Mouse (Mus musculus) erythroblast, adult 5-6 weeks (primary cell): ENCODE data around the gene Rps7. TPM values are rescaled to one million over a fixed set of nuclear protein-coding genes. Genes with fewer than 3 reads are reported as not detected.

Source experiments
- ATAC-seq: replicated peaks from 2 replicates; pipeline ENCODE4 v1.8.0; 2016; ENCODE audit warnings: moderate number of reproducible peaks, mild to moderate bottlenecking, moderate TSS enrichment, inconsistent platforms; ENCODE audit not compliant: poor library complexity, low FRiP score, severe bottlenecking
- total RNA-seq, 2 experiments: library from RNA; stranded (forward) in 1 of 2; stranded (reverse) in 1 of 2; fragments of 150-400 nt in 1 of 2; fragments of 200-764, 138-1000 nt in 1 of 2; gene quantifications; 2 replicates each; pipeline versions ENCODE4 v1.2.3 to v1.2.4; 2015 to 2017; ENCODE audit warnings: low replicate concordance in 2 of 2

Rps7 gene
- total RNA-seq, 2 experiments from 2014 or later = 639 to 663 TPM

DNA sequence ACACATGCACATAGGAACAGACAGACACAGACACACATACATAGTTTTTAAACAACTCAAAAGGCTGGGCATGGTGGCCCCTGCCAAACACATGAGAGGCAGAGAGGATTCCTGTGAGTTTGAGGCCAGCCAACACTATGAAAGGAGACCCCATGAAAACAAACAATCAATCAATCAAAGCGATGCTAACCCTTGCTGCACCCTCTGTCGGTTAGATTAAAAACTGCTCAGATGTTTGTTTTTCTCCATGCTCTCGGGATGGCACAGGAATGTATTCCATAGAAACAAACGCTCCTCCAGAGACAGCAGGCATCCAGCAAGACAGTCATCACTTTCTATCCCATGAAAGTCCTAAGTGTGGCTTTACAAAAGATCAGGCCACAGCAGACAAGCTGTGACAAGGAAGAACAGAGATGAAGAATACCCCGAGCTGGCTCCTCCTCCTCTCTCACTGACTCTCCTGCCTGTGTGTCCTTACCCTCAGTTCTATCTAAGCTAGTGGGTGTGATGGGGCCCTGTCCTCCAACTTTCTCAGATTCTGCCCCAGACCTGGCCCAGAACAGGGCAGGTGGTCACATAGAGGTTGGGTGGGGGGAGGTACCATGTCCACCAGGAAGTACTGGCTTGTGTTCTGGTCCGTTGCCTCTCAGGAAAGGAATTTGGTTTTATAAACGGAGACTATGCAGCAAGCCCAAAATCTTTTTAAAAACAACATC is 14.1 kb downstream of the Rps7 start:
- ATAC-seq = no peak

DNA sequence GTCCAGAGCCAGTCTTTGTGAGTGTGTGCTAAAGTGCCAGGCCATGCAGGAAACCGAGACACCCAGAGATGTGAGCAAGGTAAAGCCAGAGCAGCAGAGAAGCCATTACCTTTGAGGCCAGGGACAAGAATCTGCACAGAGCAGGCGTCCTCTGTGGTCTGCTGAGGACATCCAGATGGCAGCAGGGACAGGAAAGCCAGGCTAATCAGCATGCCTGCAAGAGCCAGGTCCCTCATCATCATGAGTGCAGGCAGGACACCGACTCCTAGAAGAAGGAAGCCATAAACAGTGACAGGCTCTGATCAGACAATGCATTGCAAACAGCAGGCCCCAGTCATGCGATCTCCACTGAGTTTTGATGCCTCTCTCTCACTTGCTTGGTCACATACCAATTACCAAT is 18.5 kb downstream of the Rps7 start:
- ATAC-seq = no peak

DNA sequence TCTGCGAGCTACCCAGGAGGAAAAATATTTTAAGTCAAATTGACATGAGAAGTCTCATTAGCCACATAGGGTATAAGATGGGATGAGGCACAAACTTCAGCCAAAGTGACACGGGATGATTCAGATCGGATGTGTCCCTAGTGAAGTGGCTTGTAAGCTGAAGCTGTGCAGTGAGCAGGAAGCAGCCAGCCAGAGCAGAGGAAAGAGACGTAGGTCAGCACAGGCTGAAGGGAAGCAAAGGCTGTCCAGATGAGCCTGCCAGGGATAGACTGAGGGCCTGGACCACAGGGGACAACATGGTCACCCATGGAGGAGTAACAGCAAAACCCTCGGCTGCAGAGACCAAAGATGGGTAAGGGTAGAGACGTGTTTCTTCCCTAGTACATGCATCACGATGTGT is 21.4 kb downstream of the Rps7 start:
- ATAC-seq = no peak

DNA sequence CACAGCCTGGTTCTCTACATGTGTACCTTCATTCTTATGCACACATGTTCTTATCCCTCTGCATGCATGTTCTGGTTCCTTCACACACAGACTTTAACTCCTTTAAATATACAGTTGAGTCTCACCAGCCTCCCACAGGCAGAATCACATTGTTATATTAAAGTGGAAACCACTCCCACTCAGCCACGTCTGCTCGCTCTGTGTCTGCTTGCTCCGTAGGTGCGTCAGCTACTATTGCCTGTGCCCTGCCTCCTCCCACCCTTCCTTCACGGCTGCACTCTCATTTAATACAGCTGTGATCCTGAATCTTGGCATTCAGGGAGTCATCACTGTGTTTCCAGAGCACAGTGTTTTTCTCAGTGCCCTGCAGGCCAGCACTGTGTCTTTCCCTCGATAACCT is 23.4 kb downstream of the Rps7 start:
- ATAC-seq = no peak

DNA sequence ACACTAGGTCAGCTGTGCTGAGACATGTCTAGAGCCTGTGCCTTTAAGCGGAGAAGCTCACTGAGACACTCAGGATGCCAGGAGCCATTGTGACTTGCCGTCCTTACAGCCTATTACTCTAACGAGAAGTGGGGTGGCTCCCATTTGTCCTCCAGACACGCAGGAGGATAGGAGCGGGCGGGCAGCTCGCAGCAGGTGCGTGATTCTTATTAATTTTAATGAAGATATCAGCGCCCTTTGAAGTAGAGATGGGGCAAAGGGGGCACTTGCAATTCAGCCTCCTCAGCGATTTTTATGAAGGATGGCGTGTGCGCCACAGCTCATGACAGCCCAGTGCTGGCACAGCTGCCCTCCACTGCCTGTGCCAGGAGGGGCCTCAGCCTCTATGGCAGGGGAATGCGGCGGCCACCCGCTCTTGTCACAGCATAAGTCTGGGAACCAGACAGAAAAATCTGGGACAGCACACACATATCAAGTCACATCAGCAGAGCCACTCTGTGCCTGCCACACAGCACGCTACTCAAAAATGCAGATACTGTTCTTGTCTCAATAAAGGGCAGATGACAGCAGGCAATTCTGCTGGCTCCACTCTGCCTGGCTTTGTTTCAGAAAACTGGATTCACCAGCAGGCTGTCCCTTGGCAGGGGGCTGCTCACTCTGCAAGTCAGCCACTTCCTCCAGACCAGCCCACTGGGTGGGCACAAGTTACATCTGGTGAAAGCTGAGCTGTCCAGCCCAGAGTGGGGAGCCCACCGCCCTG is 28.0 kb downstream of the Rps7 start:
- no peak for ATAC-seq

DNA sequence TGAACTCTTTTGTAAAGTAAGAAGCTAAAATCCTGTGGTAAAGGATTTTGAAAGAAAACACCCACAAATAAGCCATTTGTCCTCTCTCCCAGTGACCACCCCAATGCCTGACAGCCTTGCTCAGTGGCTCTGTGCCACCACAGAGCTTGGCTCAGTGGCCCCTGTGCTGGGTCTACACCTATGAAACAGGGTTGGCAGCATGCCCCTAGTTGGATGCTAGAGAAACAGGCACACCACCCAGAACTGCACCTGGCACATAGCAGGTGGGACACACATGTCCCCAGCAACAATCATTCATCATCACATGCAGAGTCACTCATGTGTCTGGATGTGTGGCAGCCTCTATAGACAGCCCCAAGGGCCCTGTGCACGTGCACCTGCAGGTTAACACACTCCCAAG is 32.3 kb downstream of the Rps7 start:
- no peak for ATAC-seq

DNA sequence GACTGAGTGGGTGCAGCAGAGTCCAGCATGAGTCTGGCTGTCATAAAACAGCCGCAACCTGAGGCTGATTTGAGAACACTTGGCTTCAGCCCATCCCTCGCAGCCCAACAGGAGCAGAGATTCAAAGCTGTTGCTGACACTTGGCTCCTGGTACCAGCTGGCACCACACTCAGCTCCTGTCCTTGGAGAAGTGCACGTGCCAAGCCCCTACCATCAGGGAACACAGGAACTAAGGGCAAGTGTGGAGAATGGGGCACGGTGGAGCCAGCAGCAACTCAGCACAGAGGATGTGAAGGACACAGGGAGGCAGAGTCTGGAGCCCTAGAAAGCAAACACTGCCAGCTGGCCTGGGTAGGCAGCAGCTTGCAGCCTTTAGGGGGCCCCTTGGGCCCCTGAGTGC is 33.5 kb downstream of the Rps7 start:
- no peak for ATAC-seq

DNA sequence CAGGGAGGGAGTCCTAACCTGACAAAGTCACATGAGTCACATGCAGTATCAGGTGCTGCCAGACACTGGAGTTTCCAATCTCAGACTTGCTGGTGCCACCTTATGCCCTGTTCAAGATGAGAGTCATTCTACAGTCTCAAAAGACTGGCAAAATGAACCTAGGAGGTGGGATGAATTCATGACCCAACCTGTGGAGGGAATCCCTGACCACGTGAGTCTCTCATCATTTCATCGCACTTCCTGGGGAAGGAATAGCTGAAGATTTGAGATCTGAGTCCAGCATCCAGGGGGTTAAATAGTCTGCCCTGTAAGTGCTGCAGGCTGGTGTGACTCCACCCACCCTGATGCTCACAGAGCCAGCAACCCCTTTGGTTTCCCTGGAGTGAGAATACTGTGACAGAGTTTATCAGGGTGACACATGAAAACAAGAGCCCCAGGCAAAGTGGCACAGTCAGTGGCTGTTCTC is 37.2 kb downstream of the Rps7 start:
- ATAC-seq = no peak

DNA sequence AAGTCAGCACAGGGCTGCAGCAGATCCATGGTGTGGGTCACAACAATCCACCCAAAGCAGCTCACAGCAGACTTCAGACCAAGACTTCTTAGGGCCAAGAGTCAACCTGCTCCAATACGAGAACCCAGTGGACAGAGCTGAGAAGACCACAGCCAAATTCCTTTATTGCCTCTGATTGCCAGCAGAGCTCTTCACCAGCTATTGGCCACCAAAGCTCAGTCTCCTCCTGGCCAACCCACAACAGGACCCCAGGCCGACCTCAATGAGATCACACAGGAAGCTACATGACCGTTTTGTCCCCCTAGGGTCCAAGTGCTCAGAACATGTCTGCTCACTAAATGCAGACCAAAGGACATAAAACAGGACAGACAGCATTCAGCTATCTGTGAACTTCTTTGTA is 37.6 kb downstream of the Rps7 start:
- ATAC-seq = no peak

DNA sequence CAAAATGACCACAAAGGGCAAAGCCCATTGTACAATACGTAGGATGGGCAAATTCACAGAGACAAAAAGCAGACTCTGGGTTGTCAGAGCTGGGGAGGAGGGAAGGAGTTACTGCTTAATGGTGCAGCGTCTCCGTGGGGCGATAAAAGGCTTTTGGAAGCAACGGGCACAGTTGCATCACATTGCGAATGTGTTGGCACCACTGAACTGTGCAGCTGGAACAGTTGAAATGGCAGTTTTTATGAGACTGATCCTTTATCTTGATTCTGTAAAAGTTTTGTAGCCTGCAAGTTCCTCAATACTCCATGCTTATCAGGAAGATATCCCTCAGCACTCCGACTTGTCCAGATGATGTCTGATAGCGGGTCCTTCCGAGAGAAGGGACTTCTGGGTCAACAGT is 38.1 kb downstream of the Rps7 start:
- no peak for ATAC-seq

DNA sequence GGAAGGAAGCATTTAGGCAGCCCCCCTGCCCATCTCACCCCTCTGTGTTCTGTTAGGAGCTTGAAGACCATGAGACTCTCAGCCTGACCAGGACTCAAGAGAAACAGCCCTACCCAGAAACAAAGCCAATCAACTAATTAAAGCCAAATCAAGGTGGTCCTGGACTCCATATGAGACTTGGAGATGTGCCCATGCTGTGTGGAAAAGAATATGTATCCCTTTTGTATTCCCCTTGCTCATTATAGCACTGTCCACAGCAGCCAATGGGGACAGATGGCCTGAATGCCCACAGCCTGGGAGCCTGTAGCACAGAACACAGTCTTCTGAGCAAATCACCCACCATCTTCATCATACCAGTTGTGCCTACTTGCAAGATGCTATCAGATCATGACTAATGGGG is 38.9 kb downstream of the Rps7 start:
- ATAC-seq = no peak

DNA sequence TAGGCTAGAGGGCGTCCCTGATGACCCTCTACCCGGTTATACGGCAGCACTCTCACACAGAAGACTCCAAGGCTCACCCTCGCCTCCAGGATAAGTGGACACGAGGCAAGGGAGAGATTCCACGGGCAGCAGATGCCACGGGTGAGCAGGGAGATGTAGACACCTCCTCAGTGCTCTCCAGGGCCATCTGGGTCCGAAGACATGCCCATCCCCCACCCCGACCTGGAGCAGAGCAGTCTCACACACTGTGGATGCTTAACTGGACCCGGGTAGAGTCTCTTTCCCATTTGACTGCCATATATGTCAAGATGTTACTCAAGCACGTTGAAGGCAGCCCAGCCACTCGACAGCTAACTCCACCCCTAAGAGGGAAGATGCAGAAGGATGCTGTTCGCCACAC is 45.3 kb downstream of the Rps7 start:
- no peak for ATAC-seq

DNA sequence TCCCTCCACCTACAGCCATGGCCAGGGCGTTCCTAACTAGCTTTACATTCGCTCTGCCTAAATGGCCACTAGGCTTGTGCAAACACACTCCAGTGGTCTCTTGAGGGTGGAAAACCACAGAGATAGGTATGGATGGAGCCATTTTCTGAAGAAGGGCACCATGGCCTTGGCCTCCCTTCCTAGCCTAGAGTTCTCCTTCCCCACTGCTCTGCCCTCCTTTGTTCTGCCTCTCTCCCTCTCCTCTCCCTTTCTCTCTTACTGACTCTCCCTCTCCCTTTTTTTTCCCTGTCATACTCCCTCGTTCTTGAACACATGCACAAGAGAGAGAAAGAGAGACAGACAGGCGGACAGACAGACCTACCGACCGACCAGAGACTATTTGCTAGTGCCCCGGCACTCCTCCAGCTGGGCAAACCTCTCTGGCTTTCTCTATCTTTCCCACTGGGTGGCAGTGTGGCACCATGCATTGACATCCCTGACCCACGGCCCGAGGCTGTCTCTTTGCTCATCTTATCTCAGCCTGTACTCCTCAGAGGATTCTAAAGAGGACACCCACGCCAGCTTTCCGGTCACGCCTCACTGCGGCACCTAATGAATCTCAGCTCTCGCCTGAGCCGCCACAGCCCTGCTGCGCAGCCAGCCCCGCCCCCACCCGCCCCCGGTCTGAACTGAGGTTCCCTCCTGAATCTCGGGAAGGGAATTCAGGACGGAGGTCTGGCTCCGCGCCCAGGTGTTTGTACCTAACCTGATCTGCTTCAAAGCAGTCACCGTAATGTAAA is 46.5 kb downstream of the Rps7 start:
- no peak for ATAC-seq

DNA sequence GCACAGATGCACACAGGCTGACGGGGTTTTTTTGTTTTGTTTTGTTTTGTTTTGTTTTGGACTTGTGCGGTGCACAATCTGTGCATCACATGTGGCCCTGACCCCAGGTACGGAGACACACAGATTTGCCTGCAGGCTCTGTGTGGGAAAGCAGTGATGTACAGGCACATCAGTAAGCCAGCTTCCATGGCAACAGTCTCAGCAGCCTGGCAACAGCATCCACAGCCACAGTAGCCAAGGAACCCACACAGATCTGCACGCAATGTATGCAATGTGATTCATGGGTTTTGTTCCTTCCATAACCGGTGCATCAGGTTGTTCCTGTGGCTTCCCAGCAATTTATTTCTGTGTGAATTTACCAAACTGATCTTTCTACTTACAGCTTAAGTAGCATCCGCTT is 47.8 kb downstream of the Rps7 start:
- no peak for ATAC-seq

DNA sequence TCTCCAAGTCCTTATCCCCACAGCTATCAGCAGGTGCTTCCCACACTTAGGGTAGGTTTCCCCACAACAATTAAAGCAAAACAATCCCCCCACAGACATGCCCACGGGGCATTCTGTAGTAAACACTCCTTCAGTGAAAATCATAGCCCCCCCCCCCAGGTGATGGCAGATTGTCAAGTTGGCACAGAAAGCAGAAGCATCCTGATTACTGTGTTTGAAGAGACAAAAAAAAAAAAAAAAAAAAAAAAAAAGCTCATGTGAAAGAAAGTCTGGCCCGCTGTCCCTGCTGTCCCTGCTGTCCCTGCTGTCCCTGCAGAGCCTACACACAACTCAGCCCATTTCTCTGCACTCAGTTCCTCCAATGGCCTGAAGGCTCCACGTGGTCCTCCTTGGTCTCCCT is 51.7 kb downstream of the Rps7 start:
- no peak for ATAC-seq

DNA sequence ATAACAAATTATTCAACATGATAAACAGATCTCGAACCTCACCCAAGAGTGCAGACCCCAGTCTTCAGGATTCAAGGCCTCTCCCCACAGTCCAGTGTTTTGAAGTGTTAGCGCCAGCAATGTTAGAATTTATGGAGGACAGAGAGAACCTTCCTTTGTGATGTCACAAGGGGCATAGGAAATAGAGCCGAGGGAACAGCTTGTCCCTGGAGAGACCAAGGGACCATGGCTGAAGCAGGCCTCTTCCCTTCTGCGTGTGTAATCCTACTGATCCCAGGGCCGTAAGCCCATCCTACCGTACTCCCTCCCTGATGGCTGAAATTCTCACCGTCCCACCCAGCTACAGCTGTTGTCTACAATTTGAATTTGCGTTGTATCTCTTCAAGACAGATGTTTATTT is 53.3 kb downstream of the Rps7 start, which contains the start of gene Allc:
TSS of gene Allc (minus strand) at position 101 of the 400 bp plus-strand sequence.
- no peak for ATAC-seq

Other genes with a start within 250 kb of the Rps7 start
- not detected in 2 replicates for gene Dcdc2c, start 83.6 kb downstream of the Rps7 start, total RNA-seq (2015; ENCODE audit: low replicate concordance)
- not detected in 2 replicates for gene Dcdc2c, start 83.6 kb downstream of the Rps7 start, total RNA-seq (2017; ENCODE audit: low replicate concordance)
- gene Allc, start 53.4 kb downstream of the Rps7 start, total RNA-seq (2015; ENCODE audit: low replicate concordance) = not detected in 2 replicates
- not detected in 2 replicates for gene Allc, start 53.4 kb downstream of the Rps7 start, total RNA-seq (2017; ENCODE audit: low replicate concordance)
- gene Colec11, start 12.6 kb downstream of the Rps7 start, total RNA-seq (2015; ENCODE audit: low replicate concordance) = 1.0 TPM in 1 of 2 replicates, not detected in the other
- not detected in 2 replicates for gene Colec11, start 12.6 kb downstream of the Rps7 start, total RNA-seq (2017; ENCODE audit: low replicate concordance)
- gene Rnaseh1, start 13.6 kb upstream of the Rps7 start, total RNA-seq (2015; ENCODE audit: low replicate concordance) = 2.1 and 10.4 TPM in 2 replicates
- 7.6 and 9.3 TPM in 2 replicates for gene Rnaseh1, start 13.6 kb upstream of the Rps7 start, total RNA-seq (2017; ENCODE audit: low replicate concordance)
- 17.1 and 33.6 TPM in 2 replicates for gene Adi1, start 39.3 kb upstream of the Rps7 start, total RNA-seq (2015; ENCODE audit: low replicate concordance)
- gene Adi1, start 39.3 kb upstream of the Rps7 start, total RNA-seq (2017; ENCODE audit: low replicate concordance) = 4.9 and 5.2 TPM in 2 replicates
- 6.9 and 13.0 TPM in 2 replicates for gene Trappc12, start 114.5 kb upstream of the Rps7 start, total RNA-seq (2015; ENCODE audit: low replicate concordance)
- 13.1 and 13.7 TPM in 2 replicates for gene Trappc12, start 114.5 kb upstream of the Rps7 start, total RNA-seq (2017; ENCODE audit: low replicate concordance)
- 15.3 and 41.1 TPM in 2 replicates for gene Eipr1, start 115.8 kb upstream of the Rps7 start, total RNA-seq (2015; ENCODE audit: low replicate concordance)
- gene Eipr1, start 115.8 kb upstream of the Rps7 start, total RNA-seq (2017; ENCODE audit: low replicate concordance) = 20.8 and 21.6 TPM in 2 replicates